ENCODE assay signal across 9 mouse cellular contexts in the genomic region with DNA sequence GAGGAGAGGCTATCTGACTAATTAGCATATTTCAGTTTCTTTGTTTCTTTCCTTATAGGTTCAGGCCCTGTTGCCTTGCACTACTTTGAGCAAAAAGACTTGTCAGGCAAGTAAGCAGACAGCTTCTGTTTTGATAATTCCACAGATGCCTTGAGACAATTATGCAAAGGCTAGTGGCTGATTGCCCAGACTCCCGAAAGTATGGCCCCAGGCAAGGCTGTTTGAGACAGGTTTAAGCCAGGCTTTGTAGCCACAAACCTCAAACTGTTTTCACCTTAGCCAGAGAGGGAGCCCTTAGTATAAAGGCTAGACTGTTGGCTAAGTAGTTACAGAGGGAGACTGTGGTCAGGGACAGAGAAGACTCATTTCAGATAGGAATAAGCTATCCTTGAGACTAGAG.
DNase-seq lines count a peak whose midpoint lies in the region; TF ChIP-seq lines count a peak whose summit lies in the region.
"Had no signal": no experiment of that assay in that cellular context is flagged by ENCODE, and none has a peak within 500 bp of the region (broad histone marks: within the 10 kb centered on the region; RNA-seq: fewer than 3 reads in every experiment).

No protein-coding gene starts in this region.

- no peak for TF ChIP-seq CTCF in brain, embryonic 14.5 days (IDR thresholded peaks at IDR 0.05; ENCODE audit: borderline replicate concordance, extremely low read depth, insufficient read depth, insufficient read length)

- DNase-seq in adrenal gland, postnatal 14 days, result peak; percentile 48
- no peak for DNase-seq in adrenal gland, postnatal 25 days
- DNase-seq in 3134 (ENCODE audit: extremely low read depth, insufficient read length, low spot score), result peak; percentile 68
- DNase-seq in brain, embryonic 14.5 days (ENCODE audit: low read depth), result peak; percentile 94
- peak; percentile 43 for DNase-seq in induced T-regulatory cell, adult 2 months (ENCODE audit: low read depth)
- no peak for DNase-seq in layer of hippocampus, adult 18-20 months (ENCODE audit: low spot score in 2 of 2)
- no peak for DNase-seq in layer of hippocampus, postnatal 36 days
- no peak for DNase-seq in heart, postnatal 4 days
- DNase-seq: lung, postnatal 14 days had no signal

- no peak for TF ChIP-seq POLR2A in brain, embryonic 14.5 days (IDR thresholded peaks at IDR 0.05; ENCODE audit: borderline replicate concordance, extremely low read depth, insufficient read depth, insufficient read length, poor library complexity, severe bottlenecking)

Comparison
In these comparisons a context has a peak if more than half of its experiments do, and no peak if none do; other contexts are left out.
1. DNase-seq: peak in adrenal gland, postnatal 14 days (single experiment), 3134 (single experiment), brain, embryonic 14.5 days (single experiment) and induced T-regulatory cell, adult 2 months (single experiment); none in adrenal gland, postnatal 25 days (single experiment), layer of hippocampus, adult 18-20 months (0 of 2), layer of hippocampus, postnatal 36 days (0 of 2) and heart, postnatal 4 days (single experiment).